Mouse (Mus musculus): ENCODE results near the gene Krt88.

Krt88 gene

DNA sequence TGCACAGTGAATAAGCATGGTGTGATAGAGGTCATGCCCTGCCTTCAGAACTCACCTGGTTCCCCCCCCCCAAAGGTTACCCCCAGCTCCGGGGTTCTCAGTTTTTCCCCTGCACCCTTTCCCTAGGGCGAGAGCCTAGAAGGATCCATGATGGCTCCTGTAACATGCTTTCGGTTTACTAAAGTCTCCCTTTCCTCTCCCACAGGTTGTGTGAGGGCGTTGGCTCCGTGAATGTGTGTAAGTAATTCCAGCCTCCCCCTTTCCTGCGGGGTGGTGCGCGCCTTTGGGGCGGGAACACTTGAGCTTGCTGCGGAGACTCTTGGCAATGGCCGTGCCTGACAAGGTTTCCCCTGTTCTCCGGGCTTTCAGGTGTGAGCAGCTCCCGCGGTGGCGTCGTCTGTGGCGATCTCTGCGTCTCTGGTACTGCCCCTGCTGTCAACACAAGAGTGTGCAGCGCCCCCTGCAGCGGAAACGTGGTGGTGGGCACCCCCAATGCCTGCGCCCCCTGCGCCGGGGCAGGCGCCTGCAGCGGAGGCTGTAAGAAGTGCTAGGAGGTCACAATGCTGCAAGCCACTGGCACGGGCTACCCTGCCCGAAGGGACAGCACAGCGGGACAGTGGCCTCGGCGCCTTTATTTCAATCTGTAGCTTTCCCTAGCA is 31.6 kb downstream of the Krt88 start:
- peak; percentile 15 to 45 for DNase-seq (ENCODE audit: low spot score in 2 of 2)

DNA sequence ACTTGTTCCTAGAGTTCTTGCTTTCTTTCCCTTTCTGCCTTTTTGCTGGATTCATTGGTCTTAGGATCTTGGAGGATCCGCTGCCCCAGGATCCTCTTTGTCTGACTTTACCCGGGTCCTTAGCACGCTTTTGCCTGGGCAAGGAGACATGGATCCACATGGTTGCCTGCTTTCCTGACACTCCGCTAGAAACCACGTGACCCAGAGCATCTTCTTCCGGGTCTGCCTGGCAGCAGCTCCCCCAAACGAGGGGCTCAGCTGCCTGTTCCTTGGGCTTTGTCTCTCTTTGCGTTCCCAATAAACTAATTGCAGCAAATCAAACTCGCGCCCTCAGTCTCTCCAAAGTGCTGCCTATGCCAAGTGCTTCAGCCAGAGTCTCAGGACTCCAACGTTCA is 32.1 kb downstream of the Krt88 start:
- no peak for DNase-seq (ENCODE audit: low spot score in 2 of 2)

DNA sequence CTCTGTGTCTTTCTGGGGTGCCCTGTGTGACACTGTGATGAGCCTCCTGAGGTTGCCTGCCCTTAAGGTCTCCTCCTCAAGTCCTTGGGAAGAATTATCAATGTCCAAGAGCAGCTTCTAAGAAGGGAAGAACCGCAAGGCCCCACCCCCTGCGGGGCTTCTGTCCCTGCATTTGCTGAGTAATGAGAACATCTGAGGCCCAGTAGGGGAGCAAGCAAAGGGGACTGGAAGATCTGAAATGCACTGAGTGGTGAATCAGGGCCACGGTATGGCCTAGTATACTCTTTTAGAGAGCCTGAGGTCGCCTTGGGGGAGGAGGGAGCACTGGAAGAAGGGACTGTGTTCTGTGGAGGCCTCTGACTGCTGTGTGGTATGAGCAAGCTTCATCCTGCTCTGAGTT is 34.5 kb downstream of the Krt88 start:
- no peak for DNase-seq (ENCODE audit: low spot score in 2 of 2)

DNA sequence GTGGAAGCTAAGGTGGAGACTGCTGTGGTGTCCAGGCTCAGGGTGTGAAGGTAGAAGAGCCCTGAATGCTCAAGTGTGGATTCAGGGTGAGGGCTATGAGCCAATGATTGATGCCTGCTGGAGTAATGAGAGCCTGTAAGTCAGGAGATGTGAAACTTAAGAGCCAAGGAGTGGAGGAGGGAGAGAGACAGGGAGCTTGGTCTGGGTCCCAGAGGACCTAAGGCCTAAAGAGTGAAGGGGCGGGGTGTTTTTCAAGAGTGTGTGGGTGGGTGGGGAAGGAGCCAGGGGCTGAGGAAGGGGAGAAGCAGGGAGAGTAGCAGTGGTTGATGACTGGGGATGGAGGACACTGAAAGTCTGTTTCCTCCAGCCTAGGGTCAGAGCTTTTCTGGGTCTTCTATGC is 36.1 kb downstream of the Krt88 start:
- no peak for DNase-seq (ENCODE audit: low spot score in 2 of 2)

DNA sequence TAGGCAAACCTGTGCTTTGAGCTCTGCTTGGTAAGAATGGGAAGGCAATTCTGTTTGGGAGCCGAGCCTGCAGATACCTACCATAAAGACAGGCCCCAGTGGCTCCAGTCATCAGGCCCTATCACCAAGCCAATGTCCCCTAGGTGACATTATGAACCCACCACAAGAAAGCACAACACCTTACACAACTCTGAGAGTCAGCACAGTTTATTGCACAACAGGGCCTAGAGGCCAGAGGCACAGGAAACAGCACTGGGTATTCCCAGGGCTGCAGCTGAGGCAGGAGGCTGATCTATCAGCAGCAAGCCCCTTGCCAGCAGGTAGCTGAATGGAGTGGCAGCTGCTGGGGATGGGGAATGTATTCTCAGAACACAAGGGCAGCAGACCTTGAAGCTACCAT is 37.4 kb downstream of the Krt88 start:
- no peak for DNase-seq (ENCODE audit: low spot score in 2 of 2)

DNA sequence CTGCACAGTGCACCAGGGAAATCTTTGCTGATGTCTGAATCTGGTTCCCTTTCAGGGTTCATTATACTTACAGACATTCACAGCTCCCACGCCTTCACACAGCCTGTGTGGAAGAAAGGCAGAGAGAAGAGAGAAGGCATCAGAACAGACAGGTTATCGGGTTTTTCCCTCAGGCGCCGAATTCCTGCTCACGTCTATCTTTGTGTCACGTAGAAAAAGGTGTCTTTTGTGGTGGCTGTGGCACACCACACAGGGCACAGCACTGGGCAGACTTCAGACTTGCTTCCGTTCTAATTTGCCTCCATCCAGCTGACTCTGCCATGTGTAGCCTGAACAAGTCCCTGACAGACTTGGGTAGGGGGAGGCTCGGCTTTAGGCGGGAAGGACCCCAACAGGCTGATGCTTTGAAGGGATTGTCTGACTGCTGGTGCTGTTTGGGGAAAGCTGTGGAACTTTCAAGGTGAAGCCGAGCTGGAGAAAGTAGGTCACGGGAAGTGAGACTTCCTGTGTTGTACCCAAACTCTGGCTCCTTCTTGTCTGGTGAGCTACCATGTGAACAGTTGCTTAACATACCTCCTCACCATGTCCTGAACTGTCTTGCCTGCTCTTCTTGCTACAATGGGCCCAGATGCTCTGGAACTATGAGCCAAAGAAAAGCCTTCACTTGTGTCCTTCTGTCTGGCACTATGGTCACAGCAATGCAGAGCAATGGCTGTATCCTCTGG is 38.5 kb downstream of the Krt88 start:
- no peak for DNase-seq (ENCODE audit: low spot score in 2 of 2)

DNA sequence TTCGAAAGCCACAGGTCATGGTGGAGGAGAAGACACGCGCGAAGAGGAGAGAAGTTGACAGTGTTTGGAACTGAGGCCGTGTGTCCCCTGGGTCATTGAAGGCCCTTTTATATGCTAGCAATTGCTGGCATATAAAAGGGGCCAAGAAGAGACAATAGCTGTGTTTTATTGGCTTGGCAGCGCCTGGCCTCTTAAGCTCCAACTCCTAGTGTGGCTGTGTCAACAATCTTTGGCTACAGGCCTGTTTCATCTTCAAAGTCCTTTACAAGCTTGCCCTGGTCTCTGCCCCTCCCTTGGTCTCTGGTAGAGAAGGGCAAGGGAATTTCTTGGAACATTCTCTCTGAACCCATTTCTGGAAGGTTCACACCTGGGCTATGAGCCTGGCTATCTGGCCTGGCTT is 43.9 kb downstream of the Krt88 start, which contains the start of gene Krt83:
Gene Krt83, minus strand, starts transcription at position 82 of the 400 bp plus-strand sequence.
- DNase-seq (ENCODE audit: low spot score in 2 of 2) = no peak

DNA sequence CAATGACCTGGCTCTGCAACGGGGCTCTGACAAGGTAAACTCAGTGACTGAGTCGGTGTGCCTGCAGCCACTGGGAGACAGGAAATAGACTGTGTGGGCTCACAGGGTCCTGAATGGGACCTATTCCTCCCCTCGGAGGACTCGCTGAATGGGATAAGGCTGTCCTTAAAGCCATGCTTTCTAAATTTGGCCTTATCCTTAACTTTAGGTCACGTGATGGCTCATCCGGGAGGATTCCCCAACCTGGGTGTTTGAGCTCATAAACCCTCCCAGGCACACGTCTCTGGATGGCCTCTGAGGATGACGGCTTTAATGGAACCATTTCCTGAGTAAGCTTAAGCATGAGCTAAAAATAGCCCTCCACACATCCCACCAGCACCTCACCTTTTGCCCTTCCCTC is 45.2 kb downstream of the Krt88 start:
- DNase-seq (ENCODE audit: low spot score in 2 of 2) = no peak

DNA sequence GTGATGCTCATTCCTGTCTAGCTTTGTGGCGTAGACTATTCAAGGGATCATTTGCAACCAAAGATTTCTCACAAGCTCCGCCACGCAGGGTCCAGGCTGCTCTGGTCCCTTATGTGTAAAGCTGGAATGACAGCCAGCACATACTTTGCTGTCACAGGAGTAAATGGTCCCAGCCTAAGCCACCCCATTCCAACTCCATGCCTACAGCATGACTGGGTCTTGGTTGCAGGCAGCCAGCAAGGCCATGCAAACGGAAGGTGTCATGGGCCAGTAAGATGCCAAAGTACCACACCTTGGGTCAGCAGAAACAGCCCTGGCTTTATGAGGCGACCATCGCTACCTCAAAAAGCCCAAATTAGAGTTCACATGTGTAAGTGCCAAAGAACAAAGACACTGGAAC is 46.2 kb downstream of the Krt88 start:
- no peak for DNase-seq (ENCODE audit: low spot score in 2 of 2)

DNA sequence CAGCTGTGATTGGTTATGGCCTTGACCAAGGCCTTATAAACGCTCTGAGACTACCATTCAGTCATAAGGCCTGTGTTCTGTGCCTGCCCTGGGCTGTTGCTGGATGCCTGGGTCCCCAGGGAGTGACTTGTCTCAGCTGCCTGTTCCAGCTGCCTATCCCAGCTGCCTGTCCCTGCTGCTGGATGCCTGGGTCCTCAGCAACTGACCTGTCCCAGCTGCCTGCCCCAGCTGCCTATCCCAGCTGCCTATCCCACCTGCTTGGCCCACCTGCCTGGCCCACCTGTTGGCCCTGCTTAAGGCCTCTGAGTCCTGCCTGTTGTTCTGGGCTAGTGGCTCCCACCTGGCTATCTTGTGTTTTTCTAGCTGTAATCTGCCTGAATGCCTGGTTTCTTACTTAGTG is 46.7 kb downstream of the Krt88 start:
- no peak for DNase-seq (ENCODE audit: low spot score in 2 of 2)

DNA sequence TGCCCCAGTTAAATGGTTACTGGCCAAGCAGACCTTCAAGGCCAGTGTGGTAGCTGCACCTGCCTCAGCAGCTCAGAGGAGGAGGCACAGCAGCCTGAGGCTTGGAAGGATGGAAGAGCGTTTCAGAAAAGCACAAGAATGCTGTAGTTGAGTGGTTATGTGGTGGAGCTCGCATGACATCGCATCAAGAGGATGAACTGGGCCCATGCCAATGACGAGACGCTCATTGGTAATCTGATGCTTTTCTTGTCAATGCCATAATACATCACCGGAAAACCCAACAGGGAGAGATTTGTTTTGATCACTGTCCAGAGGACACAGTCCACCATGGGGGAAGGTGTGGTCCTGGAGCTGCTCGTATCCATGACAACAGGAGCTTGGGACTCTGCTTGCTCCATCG is 47.7 kb downstream of the Krt88 start:
- DNase-seq (ENCODE audit: low spot score in 2 of 2) = no peak

DNA sequence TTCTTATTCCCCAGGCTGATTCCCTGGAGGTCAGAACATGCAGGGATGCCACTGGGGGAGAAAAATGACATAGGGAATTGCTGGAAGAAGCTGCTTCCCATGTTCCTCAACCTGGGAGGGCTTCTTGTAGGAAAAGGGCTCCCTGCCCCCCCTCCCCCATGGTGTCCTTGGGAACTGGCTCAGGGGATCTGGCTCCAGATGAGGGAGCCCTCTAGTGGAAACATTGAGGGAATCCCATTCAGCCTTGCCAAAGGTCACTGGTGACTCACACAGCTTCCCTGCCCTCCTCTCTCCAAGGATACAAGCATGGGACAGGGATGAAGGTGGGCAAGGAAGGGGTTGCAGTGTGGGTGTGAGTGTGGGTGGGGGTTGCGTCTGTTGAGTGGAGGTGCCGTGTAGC is 49.6 kb downstream of the Krt88 start:
- peak; percentile 22 to 28 for DNase-seq (ENCODE audit: low spot score in 2 of 2)
